Mouse (Mus musculus) heart, adult 2 months (tissue): ENCODE results near the gene Fli1. TPM values are rescaled to one million over a fixed set of nuclear protein-coding genes. Genes with fewer than 3 reads are reported as not detected.

Experiments used
- DNase-seq, 2 experiments: peaks; one replicate each; pipeline ENCODE4 v3.0.0; 2021
- H3K27ac ChIP-seq: fragments of 200-600 bp; 2 replicates; pipeline ENCODE4 v1.8.1; 2022
- H3K27me3 ChIP-seq: fragments of 200-500 bp; 2 replicates; pipeline ENCODE4 v1.6.1; 2012; ENCODE audit warnings: mild to moderate bottlenecking, low read length, inconsistent platforms, mixed read lengths; ENCODE audit not compliant: control insufficient read depth, insufficient read depth
- H3K36me3 ChIP-seq: fragments of 200-500 bp; 2 replicates; pipeline ENCODE4 v1.6.1; 2012; ENCODE audit warnings: low read length, inconsistent platforms; ENCODE audit not compliant: control insufficient read depth, insufficient read depth
- H3K4me1 ChIP-seq: fragments of 200-500 bp; 2 replicates; pipeline ENCODE4 v1.6.1; 2011; ENCODE audit warnings: low read length; ENCODE audit not compliant: control insufficient read depth, insufficient read depth
- H3K4me3 ChIP-seq: fragments of 200-600 bp; 2 replicates; pipeline ENCODE4 v1.8.1; 2022
- H3K79me2 ChIP-seq: fragments of 200-500 bp; replicated peaks from 2 replicates; pipeline ENCODE4 v1.6.1; 2012; ENCODE audit warnings: mild to moderate bottlenecking, inconsistent platforms, low read length, moderate library complexity, mixed read lengths; ENCODE audit not compliant: control insufficient read depth, insufficient read depth
- H3K9ac ChIP-seq: fragments of 200-500 bp; 2 replicates; pipeline ENCODE4 v1.6.1; 2012; ENCODE audit warnings: low read depth, mild to moderate bottlenecking, control low read depth, inconsistent platforms, low read length, mixed read lengths
- CTCF ChIP-seq: fragments of 200-600 bp; IDR thresholded peaks from 2 replicates; pipeline ENCODE4 v1.8.1; 2022; ENCODE audit warnings: antibody characterized with exemption, mild to moderate bottlenecking, moderate library complexity
- EP300 ChIP-seq: fragments of 200-500 bp; IDR thresholded peaks from 2 replicates; pipeline ENCODE4 v1.6.1; 2011; ENCODE audit warnings: low read depth, low read length, control low read depth; ENCODE audit not compliant: insufficient read depth
- POLR2A ChIP-seq: fragments of 200-500 bp; IDR thresholded peaks from 2 replicates; pipeline ENCODE4 v1.6.1; 2011; ENCODE audit warnings: mild to moderate bottlenecking, low read depth, low read length, control low read depth; ENCODE audit not compliant: insufficient read depth
- WGBS: fragments of 180-500 bp; shearing (Covaris S2); methylation state at CpG from one replicate; pipeline ENCODE4 v1.1.7; 2018; 5-methylcytosine and 5-hydroxymethylcytosine counted together
- intact Hi-C: fragments of 180-260 bp; cut with DNase I; formaldehyde crosslinking; loops from one replicate; pipeline ENCODE4 v1.15.1; 2025
- polyA plus RNA-seq: library from polyadenylated mRNA; depleted of rRNA; stranded (reverse); fragments of >200 nt; gene quantifications from 2 replicates; pipeline ENCODE4 v1.2.3, GENCODE M21; 2012
- total RNA-seq, 2 experiments: library from RNA; stranded (reverse); gene quantifications; 2 replicates each; pipeline ENCODE4 v1.2.3; 2021

Fli1 gene
- total and polyA plus RNA-seq, 3 experiments = 14.9 to 28.2 (median 23.5) TPM

DNA sequence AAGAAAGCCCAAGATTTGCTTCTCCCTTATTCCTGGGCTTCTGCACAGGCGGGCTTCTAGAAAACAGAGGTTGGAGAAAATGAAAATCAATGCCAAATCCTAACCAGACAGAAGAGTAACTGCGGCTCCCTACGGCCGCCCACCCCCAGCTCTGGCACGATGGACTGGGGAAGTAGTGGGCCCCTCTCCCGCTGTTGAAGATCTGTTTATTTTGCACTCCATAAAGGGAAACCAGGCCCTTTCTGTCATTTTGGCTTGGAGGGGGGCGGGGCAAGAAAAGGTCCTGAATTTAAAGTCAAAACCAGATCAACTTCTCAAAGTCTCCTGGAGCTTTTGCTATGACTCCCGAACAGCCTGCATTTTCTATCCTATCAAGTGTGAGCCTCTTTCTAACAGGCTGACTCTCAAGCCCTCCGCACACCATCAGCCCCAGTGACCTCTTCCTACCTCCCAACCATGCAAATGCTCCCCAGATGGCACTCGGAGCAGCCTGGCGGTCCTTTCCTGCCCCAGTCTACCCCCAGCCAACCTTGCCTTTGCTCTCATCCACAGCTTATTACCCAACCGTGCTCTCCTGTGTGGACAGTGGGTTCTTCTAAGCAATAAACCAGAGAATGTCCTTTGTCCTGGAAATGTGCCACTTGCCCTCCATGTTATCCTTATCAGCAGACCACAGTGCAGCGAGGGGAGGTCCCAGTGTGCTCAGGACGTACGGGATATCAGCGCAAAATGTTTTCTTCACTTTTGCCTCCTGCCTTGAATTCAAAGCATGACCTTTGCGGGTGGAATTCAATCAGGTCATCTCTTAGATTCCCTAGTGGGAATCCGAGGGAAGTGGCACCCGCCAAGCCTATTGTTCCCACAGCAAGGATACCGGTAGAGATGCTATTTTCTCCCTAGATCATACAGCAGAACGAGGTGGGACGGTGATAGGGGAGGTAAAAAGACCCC lies 23.3 kb downstream of the Fli1 start:
- Histone ChIP-seq H3K9ac (peak overlapping the region; percentile 53), H3K27me3 (no peaks in the 10 kb centered on the region), H3K79me2 (0 out of 2 replicates have a peak, but pooled peaks cover 2% of the 10 kb centered on the region), H3K27ac (peak overlapping the region; percentile 91), H3K36me3 (peaks cover 50% of the 10 kb centered on the region), H3K4me3 (peak overlapping the region; percentile 36), H3K4me1 (peaks cover 31% of the 10 kb centered on the region)
- WGBS = 34% methylated on average over 22 of the region's 22 CpGs
- DNase-seq = peak; percentile 53 to 66
- peak; percentile 93 for TF ChIP-seq EP300
- peak; percentile 40; the same call in 1 of the 2 replicates for TF ChIP-seq POLR2A
- TF ChIP-seq CTCF = peak; percentile 35
- intact Hi-C loops = loop anchor here (1.0 kb wide), 1 partner anchor 13 kb away; no protein-coding TSS in a partner anchor

GRCm38 (mm10) chr9:32518351-32519075 lies 24.1 kb downstream of the Fli1 start:
- 38% methylated on average over 13 of the region's 13 CpGs for WGBS
- Histone ChIP-seq H3K4me3 (peak overlapping the region; percentile 36), H3K9ac (peak overlapping the region; percentile 53), H3K27me3 (no peaks in the 10 kb centered on the region), H3K4me1 (peaks cover 36% of the 10 kb centered on the region), H3K36me3 (peaks cover 47% of the 10 kb centered on the region), H3K79me2 (0 out of 2 replicates have a peak, but pooled peaks cover 4% of the 10 kb centered on the region), H3K27ac (peak overlapping the region; percentile 91)
- DNase-seq = peak in 1 of 2 experiments; percentile 60
- intact Hi-C loops = loop anchor here (1.0 kb wide), 1 partner anchor 12 kb away; no protein-coding TSS in a partner anchor
- no peak for TF ChIP-seq CTCF
- peak; percentile 48 for TF ChIP-seq POLR2A

- TF ChIP-seq POLR2A (peak; percentile 35; the same call in 1 of the 2 replicates), EP300 (0 out of 2 replicates have a peak, but pooled peaks have one; percentile 15), CTCF (no peak)
- H3K79me2 ChIP-seq = 0 out of 2 replicates have a peak, but pooled peaks cover 4% of the 10 kb centered on the region
- H3K36me3 ChIP-seq = peaks cover 39% of the 10 kb centered on the region
- intact Hi-C loops = no loop called here
- peak overlapping the region; percentile 86 for H3K27ac ChIP-seq
- H3K9ac ChIP-seq = 0 out of 2 replicates have a peak overlapping the region, but pooled peaks have one; percentile 21
- peak; percentile 49 to 72 for DNase-seq
- WGBS = 27% methylated on average over 9 of the region's 9 CpGs
- H3K27me3 ChIP-seq = no peaks in the 10 kb centered on the region
- H3K4me1 ChIP-seq = peaks cover 33% of the 10 kb centered on the region
- H3K4me3 ChIP-seq = peak overlapping the region; percentile 19; the same call in 1 of the 2 replicates
Measured at GRCm38 (mm10) chr9:32516691-32517090, 26.0 kb downstream of the Fli1 start.

DNA sequence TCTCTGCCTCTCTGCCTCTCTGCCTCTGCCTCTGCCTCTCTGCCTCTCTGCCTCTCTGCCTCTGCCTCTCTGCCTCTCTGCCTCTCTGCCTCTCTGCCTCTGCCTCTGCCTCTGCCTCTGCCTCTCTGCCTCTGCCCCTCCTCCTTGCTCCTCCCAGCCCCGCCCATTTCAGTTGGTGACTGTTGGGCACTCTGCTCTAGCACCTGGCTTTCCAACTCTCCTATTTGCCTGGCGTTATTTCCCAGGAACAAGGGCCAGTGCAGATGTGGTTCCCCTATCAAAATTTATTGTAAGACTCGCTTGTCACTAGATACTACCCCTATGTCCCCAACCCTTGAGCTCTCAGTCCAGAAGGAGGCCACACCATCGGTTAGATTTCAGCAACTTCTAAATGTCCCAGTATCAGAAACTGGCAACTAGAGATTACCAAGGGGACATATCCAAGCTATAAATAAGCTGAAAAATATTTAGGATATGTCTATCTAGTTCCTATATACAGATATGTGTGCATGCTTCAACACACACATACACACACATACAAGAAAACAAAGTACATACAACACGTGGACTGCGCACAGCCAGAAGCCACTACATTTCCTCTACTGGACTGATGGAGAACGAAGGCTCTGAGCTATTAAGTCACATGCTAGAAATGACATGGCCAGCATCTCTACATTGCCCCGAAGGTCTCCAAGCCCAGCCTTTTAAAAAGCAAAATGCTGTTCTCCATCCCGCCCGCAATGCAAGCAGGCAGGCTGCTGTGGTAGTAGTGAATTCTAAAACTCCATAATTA lies 26.6 kb downstream of the Fli1 start:
- DNase-seq = peak; percentile 67 to 74
- H3K27ac ChIP-seq = peak overlapping the region; percentile 86
- H3K27me3 ChIP-seq = no peaks in the 10 kb centered on the region
- 0 out of 2 replicates have a peak overlapping the region, but pooled peaks have one; percentile 21 for H3K9ac ChIP-seq
- H3K79me2 ChIP-seq = peaks cover 4% of the 10 kb centered on the region; the same call in 1 of the 2 replicates
- H3K36me3 ChIP-seq = peaks cover 39% of the 10 kb centered on the region
- TF ChIP-seq POLR2A = no peak
- no peak for TF ChIP-seq CTCF
- no peak for TF ChIP-seq EP300
- peak overlapping the region; percentile 19; the same call in 1 of the 2 replicates for H3K4me3 ChIP-seq
- 39% methylated on average over 10 of the region's 10 CpGs for WGBS
- H3K4me1 ChIP-seq = peaks cover 32% of the 10 kb centered on the region
- intact Hi-C loops = no loop called here

- Histone ChIP-seq H3K9ac (peak overlapping the region; percentile 29), H3K27me3 (no peaks in the 10 kb centered on the region), H3K4me3 (no peak overlapping the region; the same call in 1 of the 2 replicates), H3K79me2 (peaks cover 5% of the 10 kb centered on the region; the same call in 1 of the 2 replicates), H3K27ac (peak overlapping the region; percentile 53), H3K4me1 (peaks cover 35% of the 10 kb centered on the region), H3K36me3 (peaks cover 41% of the 10 kb centered on the region)
- intact Hi-C loops = no loop called here
- TF ChIP-seq EP300 (no peak), CTCF (no peak), POLR2A (no peak)
- 62% methylated on average over 6 of the region's 6 CpGs for WGBS
- DNase-seq = peak in 1 of 2 experiments; percentile 28
Measured at GRCm38 (mm10) chr9:32514406-32515058, 28.1 kb downstream of the Fli1 start.
